13 mouse cellular contexts compared by ENCODE assay signal in genomic region chr3:135293703-135294102, GRCm38 (mm10). TPM values are rescaled to one million over a fixed set of nuclear protein-coding genes. Genes with fewer than 3 reads are reported as not detected.
DNase-seq lines count a peak whose midpoint lies in the region; ATAC-seq lines count a peak whose summit lies in the region.
"Had no signal": no experiment of that assay in that cellular context is flagged by ENCODE, and none has a peak within 500 bp of the region (broad histone marks: within the 10 kb centered on the region; RNA-seq: fewer than 3 reads in every experiment).

No protein-coding gene starts in this region.

- H3K36me3 ChIP-seq in forebrain, embryonic 13.5 days (ENCODE audit: poor library complexity, severe bottlenecking) = no peaks in the 10 kb centered on the region
- H3K36me3 ChIP-seq in forebrain, embryonic 11.5 days (ENCODE audit: control insufficient read depth, insufficient read depth, low read length) = no peaks in the 10 kb centered on the region
- no peaks in the 10 kb centered on the region for H3K36me3 ChIP-seq in midbrain, embryonic 12.5 days
- no peaks in the 10 kb centered on the region for H3K36me3 ChIP-seq in midbrain, embryonic 16.5 days (ENCODE audit: control insufficient read depth, insufficient read depth, low read length)

- H3K9ac ChIP-seq in forebrain, embryonic 13.5 days = no peak overlapping the region
- no peak overlapping the region for H3K9ac ChIP-seq in forebrain, embryonic 11.5 days (ENCODE audit: low read length)
- H3K9ac ChIP-seq in midbrain, embryonic 12.5 days (replicated peaks) = no peak overlapping the region
- H3K9ac ChIP-seq in midbrain, embryonic 16.5 days (ENCODE audit: low read depth, low read length) = no peak overlapping the region

- no peaks in the 10 kb centered on the region for H3K4me1 ChIP-seq in forebrain, embryonic 13.5 days
- H3K4me1 ChIP-seq in forebrain, embryonic 11.5 days (replicated peaks; ENCODE audit: control insufficient read depth, insufficient read depth, low read length) = no peaks in the 10 kb centered on the region
- H3K4me1 ChIP-seq in midbrain, embryonic 12.5 days = no peaks in the 10 kb centered on the region
- H3K4me1 ChIP-seq in midbrain, embryonic 16.5 days (ENCODE audit: control insufficient read depth, insufficient read depth, low read length) = peaks cover 4% of the 10 kb centered on the region; the same call in 1 of the 2 replicates

- H3K4me3 ChIP-seq in forebrain, embryonic 13.5 days = no peak overlapping the region
- H3K4me3 ChIP-seq in forebrain, embryonic 11.5 days (ENCODE audit: low read depth, low read length) = no peak overlapping the region
- H3K4me3 ChIP-seq in midbrain, embryonic 12.5 days = no peak overlapping the region
- H3K4me3 ChIP-seq in midbrain, embryonic 16.5 days (ENCODE audit: low read depth, low read length) = no peak overlapping the region

- no peaks in the 10 kb centered on the region for H3K27me3 ChIP-seq in forebrain, embryonic 13.5 days
- H3K27me3 ChIP-seq in forebrain, embryonic 11.5 days (ENCODE audit: control insufficient read depth, insufficient read depth, low read length) = no peaks in the 10 kb centered on the region
- H3K27me3 ChIP-seq in midbrain, embryonic 12.5 days = no peaks in the 10 kb centered on the region
- H3K27me3 ChIP-seq in midbrain, embryonic 16.5 days (ENCODE audit: control insufficient read depth, insufficient read depth, low read depth, low read length) = no peaks in the 10 kb centered on the region

- WGBS in forebrain, embryonic 13.5 days = 45% methylated on average over 7 of the region's 7 CpGs
- WGBS in forebrain, embryonic 11.5 days = 53% methylated on average over 7 of the region's 7 CpGs
- 43% methylated on average over 7 of the region's 7 CpGs for WGBS in midbrain, embryonic 12.5 days
- WGBS in midbrain, embryonic 16.5 days = 36% methylated on average over 7 of the region's 7 CpGs

- intact Hi-C loops in gastrocnemius, postnatal 14 days (cut with DNase I; ENCODE audit: low total_unique reads) = no loop called here

- H3K4me2 ChIP-seq in forebrain, embryonic 13.5 days = no peak overlapping the region
- H3K4me2 ChIP-seq in forebrain, embryonic 11.5 days (ENCODE audit: low read depth, low read length, severe bottlenecking) = no peak overlapping the region
- H3K4me2 ChIP-seq in midbrain, embryonic 12.5 days (replicated peaks) = no peak overlapping the region
- no peak overlapping the region for H3K4me2 ChIP-seq in midbrain, embryonic 16.5 days (ENCODE audit: low read length)

- no peaks in the 10 kb centered on the region for H3K9me3 ChIP-seq in forebrain, embryonic 13.5 days (replicated peaks)
- no peaks in the 10 kb centered on the region for H3K9me3 ChIP-seq in forebrain, embryonic 11.5 days (ENCODE audit: control insufficient read depth, low read length)
- no peaks in the 10 kb centered on the region for H3K9me3 ChIP-seq in midbrain, embryonic 12.5 days
- H3K9me3 ChIP-seq in midbrain, embryonic 16.5 days (replicated peaks; ENCODE audit: control insufficient read depth, low read length, poor library complexity, severe bottlenecking) = no peaks in the 10 kb centered on the region

- peak; percentile 50; the same call in 1 of the 2 replicates for ATAC-seq in forebrain, embryonic 13.5 days
- ATAC-seq in forebrain, embryonic 11.5 days (replicated peaks; ENCODE audit: low FRiP score) = no peak
- ATAC-seq in midbrain, embryonic 12.5 days (ENCODE audit: low FRiP score, low read depth) = peak; percentile 56; the same call in 1 of the 2 replicates
- no peak for ATAC-seq in midbrain, embryonic 16.5 days

- no peak overlapping the region for H3K27ac ChIP-seq in forebrain, embryonic 13.5 days
- H3K27ac ChIP-seq in forebrain, embryonic 11.5 days (ENCODE audit: low read depth, low read length) = no peak overlapping the region
- H3K27ac ChIP-seq in midbrain, embryonic 12.5 days (replicated peaks) = no peak overlapping the region
- no peak overlapping the region for H3K27ac ChIP-seq in midbrain, embryonic 16.5 days (ENCODE audit: low read length)

- no peak for DNase-seq in forebrain, embryonic 11.5 days (ENCODE audit: low spot score)
- DNase-seq in heart, adult 8-10 months (ENCODE audit: low spot score) = peak; percentile 1
- peak; percentile 29 to 36 for DNase-seq in layer of hippocampus, postnatal 14 days (ENCODE audit: low spot score in 2 of 2)
- no peak for DNase-seq in Muller cell, postnatal 12 days (ENCODE audit: inconsistent ontology term)
- no peak for DNase-seq in gastrocnemius, postnatal 14 days
- DNase-seq: cerebellum, postnatal 36 days; lung, adult 2 months; thymus, postnatal 4 days had no signal

RNA-seq across cellular contexts. Expression of gene Bdh2, which starts 12.7 kb away (rescaled TPM):
- polyA plus RNA-seq in forebrain, embryonic 13.5 days (2015; fragmentation: Nextera tagmentation; extraction: Ambion mirVana) = 2.9 TPM in 2 replicates
- polyA plus RNA-seq in forebrain, embryonic 11.5 days (2014; fragmentation: Nextera tagmentation; extraction: Ambion mirVana) = 5.0 and 5.4 TPM in 2 replicates
- 5.4 and 6.3 TPM in 2 replicates for polyA plus RNA-seq in midbrain, embryonic 12.5 days (2016; fragmentation: Nextera tagmentation; extraction: Ambion mirVana)
- polyA plus RNA-seq in midbrain, embryonic 16.5 days (2015; fragmentation: Nextera tagmentation; extraction: Ambion mirVana) = 4.0 and 4.8 TPM in 2 replicates
- 1 to 10 TPM; 2.7 to 7.0 (median 5.2) TPM for total RNA-seq in heart, adult 8-10 months (2022)
- 1 to 10 TPM; 2.3 to 3.8 TPM for total RNA-seq in layer of hippocampus, postnatal 14 days (2021)
- 1 to 10 TPM; 4.4 to 4.7 TPM for total RNA-seq in gastrocnemius, postnatal 14 days (2021)

RNA-seq across cellular contexts. Expression of gene Slc9b2, which starts 13.8 kb away (rescaled TPM):
- polyA plus RNA-seq in forebrain, embryonic 13.5 days (2015; fragmentation: Nextera tagmentation; extraction: Ambion mirVana) = 0.83 and 1.2 TPM in 2 replicates
- 6.6 and 8.1 TPM in 2 replicates for polyA plus RNA-seq in forebrain, embryonic 11.5 days (2014; fragmentation: Nextera tagmentation; extraction: Ambion mirVana)
- 0.98 and 1.3 TPM in 2 replicates for polyA plus RNA-seq in midbrain, embryonic 12.5 days (2016; fragmentation: Nextera tagmentation; extraction: Ambion mirVana)
- polyA plus RNA-seq in midbrain, embryonic 16.5 days (2015; fragmentation: Nextera tagmentation; extraction: Ambion mirVana) = 1.8 and 2.9 TPM in 2 replicates
- total RNA-seq in heart, adult 8-10 months (2022) = under 1 TPM; 0.19 to 0.98 (median 0.72) TPM
- total RNA-seq in layer of hippocampus, postnatal 14 days (2021) = 1 to 10 TPM; 3.1 to 4.0 TPM
- total RNA-seq in gastrocnemius, postnatal 14 days (2021) = under 1 TPM; 0.29 to 0.33 TPM

RNA-seq across cellular contexts. Expression of gene Slc9b1, which starts 54.1 kb away (rescaled TPM):
- not detected in 2 replicates for polyA plus RNA-seq in forebrain, embryonic 13.5 days (2015; fragmentation: Nextera tagmentation; extraction: Ambion mirVana)
- 0.55 TPM in 1 of 2 replicates, not detected in the other for polyA plus RNA-seq in forebrain, embryonic 11.5 days (2014; fragmentation: Nextera tagmentation; extraction: Ambion mirVana)
- 0.22 TPM in 1 of 2 replicates, not detected in the other for polyA plus RNA-seq in midbrain, embryonic 12.5 days (2016; fragmentation: Nextera tagmentation; extraction: Ambion mirVana)
- polyA plus RNA-seq in midbrain, embryonic 16.5 days (2015; fragmentation: Nextera tagmentation; extraction: Ambion mirVana) = 0.41 TPM in 1 of 2 replicates, not detected in the other
- under 1 TPM in 2 of 4 experiments, not detected in 2; 0.50 to 0.72 TPM for total RNA-seq in heart, adult 8-10 months (2022)
- under 1 TPM; 0.16 to 0.43 TPM for total RNA-seq in layer of hippocampus, postnatal 14 days (2021)
- total RNA-seq in gastrocnemius, postnatal 14 days (2021) = not detected
- polyA plus RNA-seq: C2C12; heart, embryonic 14.5 days had no signal

Comparison
In these comparisons a context has a peak if more than half of its experiments do, and no peak if none do; other contexts are left out.
1. ATAC-seq: peak in forebrain, embryonic 13.5 days (single experiment) and midbrain, embryonic 12.5 days (single experiment); none in forebrain, embryonic 11.5 days (single experiment) and midbrain, embryonic 16.5 days (single experiment).
2. DNase-seq: peak in heart, adult 8-10 months (single experiment) and layer of hippocampus, postnatal 14 days (2 of 2); none in forebrain, embryonic 11.5 days (single experiment), Muller cell, postnatal 12 days (single experiment) and gastrocnemius, postnatal 14 days (single experiment).